Mouse (Mus musculus) monocyte, adult 5-6 weeks (primary cell): ENCODE data around the gene Ctnnb1. TPM values are rescaled to one million over a fixed set of nuclear protein-coding genes. Genes with fewer than 3 reads are reported as not detected.

Experiments
- ATAC-seq: fragments of 153-309, 156-312 bp; replicated peaks from 2 replicates; pipeline ENCODE4 v1.8.0; 2017; ENCODE audit warnings: mild to moderate bottlenecking; ENCODE audit not compliant: low TSS enrichment, insufficient number of reproducible peaks, severe bottlenecking, poor library complexity, low FRiP score
- total RNA-seq: library from RNA; stranded (forward); fragments of 200-1000, 200-491, 200-594 nt; gene quantifications from 3 replicates; pipeline ENCODE4 v1.2.3, GENCODE M21; 2017

The Ctnnb1 gene
- total RNA-seq, 1 experiment from 2014 or later = 477 TPM

DNA sequence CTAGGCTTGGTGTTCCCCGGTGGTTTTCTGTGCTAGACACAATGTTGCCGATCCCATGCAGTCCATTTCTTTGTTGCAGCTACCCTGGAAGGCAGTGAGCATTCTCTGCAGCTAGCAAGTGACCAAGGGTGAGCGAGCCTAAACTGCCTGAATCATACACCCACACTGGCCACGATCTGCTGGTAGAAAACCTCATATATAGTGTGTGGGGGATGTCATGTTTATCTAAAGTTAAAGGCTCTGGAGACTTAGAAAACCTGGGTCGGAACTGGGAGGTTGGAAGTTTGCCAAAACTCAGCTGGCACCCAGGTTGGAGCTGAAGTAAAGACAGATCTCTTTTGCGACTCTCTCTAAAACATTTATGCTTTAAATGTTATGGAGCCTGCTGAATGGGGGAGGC is 10.4 kb upstream of the Ctnnb1 start:
- no peak for ATAC-seq

DNA sequence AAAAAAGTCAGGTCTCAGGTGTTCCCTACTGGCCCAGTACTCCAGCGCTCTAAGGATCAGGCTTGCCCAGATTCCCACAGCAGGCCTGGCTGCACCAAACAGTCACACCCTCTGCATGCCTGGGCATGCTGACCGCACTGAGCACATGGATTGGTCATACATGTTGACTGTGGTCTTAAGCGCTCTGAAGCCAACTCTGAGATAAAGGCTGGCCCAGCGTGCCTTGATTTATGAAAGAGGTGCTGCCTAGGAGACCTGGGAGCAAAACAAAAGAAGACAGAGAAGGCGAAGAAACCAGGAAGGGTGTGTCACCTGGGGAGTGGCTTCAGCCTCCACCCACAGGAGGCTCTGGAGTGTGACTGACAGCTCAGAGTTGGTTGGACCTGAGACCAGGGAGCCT is 9.9 kb upstream of the Ctnnb1 start:
- no peak for ATAC-seq

DNA sequence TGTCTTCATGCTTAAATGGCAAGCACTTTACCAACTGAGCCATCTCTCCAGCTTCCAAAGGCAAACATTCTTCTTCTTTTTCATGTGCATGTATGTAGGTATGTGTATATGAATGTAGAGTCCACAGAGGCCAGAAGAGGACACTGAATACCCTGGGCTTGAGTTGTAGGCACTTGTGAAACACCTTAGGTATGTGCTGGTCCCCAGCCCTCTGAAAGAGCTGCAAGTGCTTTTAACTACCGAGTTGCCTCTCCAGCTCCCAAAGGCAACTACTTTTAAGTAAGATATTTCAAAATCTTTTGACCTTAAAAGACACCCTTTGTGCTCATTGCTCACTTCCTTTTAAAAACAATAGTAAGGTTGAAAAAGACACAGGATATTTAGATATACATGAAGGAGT is 2.9 kb upstream of the Ctnnb1 start:
- no peak for ATAC-seq

DNA sequence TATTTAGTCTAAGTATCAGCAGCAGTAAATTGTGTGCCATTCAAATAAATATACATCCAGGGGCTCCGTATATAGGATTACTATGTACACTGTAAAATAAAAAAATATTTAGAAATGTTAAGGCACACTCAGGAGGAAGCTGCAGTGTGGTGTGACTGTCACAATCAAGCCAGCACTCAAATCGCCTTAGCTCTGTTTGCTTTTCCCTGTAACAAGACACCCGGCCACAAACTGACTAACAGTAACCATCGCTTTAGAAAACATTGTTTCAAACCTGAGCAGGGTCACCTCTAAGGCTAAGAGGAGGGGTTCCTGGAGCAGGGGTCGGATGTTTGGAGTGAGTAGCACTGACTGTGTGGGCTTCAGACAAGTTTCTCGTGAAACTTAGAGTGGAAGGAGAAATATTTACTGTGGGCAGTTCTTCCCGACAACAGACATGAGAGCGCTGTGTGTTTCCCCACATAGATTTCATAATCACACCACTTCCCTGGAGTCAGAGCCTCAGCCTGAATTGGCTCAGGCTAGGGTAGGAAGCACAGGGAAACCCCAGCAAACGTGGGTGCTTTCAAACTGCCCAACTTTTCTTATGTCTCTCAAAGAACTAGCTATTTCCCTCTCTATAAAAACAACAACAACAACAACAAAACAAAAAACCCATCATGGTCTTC is 1.9 kb upstream of the Ctnnb1 start:
- ATAC-seq = no peak

DNA sequence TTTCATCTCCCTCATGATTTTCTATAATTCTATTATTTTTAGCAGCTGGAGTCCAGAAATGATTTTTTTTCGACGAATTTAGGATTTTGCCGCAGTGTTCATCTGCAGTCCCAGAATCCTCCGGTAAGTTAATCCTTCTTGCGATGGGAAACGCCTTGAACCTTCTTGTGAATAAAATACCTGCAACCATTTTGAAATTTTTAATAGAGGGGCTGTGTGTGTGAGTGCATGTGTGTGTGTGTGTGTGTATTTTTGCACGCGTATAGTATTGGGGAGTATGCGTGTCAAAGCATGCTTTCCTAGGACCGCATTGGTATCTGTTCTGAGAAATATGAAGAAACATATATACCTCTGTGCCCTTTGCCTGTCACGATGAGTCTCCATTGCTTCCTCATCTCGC is 1.0 kb downstream of the Ctnnb1 start:
- no peak for ATAC-seq

DNA sequence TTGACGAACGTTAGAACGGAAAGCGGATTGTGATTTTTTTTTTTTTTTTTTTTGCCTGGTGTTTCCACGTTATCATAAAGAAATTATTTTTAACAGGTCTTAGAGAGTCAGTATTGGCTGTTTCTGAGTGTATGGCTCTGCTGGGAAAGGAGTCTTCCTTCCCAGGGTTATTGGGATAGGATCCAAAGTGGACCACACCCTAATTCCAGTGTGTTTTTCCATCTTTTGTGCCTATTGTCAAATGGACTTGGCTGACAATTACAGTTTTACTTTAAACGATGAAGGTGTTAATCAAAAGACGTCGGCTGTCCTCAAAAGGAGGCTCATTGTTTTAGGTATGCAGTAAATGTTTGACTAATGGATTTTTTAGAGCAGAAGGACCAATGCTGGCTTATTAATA is 1.8 kb downstream of the Ctnnb1 start:
- ATAC-seq = no peak

DNA sequence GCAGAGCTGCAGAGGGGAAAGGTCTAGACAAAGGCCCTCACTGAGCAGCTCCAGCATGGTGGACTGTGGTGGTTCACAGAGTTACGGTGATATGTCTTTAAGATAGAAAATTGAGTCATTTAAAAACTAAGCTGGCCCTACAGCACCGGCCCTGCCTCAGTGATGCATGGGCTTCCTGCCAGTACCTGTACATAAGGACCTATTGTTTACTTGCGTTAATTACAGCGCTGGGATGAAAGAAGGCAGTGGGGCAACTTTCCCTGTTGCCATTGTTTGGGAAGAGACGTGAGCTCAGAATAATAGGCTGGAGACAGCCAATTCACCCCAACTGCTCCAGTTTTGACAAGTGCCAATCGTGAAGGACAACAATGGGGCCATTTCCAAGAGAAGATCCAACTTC is 3.4 kb downstream of the Ctnnb1 start:
- ATAC-seq = no peak

DNA sequence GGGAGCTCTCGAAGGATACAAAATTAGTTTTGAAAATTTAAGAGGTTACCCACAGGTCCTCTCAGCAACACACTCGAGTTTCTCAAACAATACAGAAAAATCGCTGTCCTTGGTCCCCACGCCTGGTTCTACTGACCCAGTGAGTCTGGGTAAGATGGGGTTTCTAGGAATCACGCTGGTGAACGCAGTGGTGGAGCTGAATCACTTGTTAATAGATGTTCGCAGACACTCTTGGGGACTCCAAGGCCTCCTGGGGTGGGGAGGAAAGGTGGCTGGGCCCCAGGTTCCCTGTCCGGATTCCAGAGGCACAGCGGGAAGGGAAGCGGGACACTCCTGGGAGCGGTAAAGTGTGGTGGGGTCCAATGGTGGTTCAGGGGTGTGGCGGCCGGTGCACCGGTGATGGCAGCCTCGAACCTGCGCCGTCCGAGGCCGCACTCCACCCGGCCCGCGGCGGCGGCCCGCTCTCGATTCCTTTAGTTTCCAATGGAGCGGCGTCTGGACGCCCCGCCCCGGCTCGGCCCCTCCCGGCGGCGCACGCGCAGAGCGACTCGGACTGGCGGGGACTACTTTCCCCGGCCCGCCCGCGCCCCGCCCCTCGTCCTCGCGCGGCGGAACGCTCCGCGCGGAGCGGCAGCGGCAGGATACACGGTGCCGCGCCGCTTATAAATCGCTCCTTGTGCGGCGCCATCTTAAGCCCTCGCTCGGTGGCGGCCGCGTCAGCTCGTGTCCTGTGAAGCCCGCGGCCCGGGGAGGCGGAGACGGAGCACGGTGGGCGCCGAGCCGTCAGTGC is 4.0 kb downstream of the Ctnnb1 start:
- ATAC-seq = peak; percentile 74

DNA sequence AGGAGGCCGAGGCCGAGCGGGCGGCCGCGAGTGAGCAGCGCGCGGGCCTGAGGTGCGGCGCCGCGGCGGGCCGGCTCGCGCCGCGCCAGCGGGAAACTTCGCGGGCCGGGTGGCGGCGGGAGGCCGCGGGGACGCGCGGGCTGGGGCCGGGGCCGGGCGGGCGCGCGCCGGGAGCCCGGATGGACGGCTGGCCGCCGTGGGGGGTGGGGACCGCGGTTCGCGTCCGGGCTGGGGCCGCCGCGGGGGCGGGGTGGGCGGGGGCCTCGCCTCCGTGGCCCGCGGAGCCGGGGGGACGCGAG is 4.5 kb downstream of the Ctnnb1 start:
- no peak for ATAC-seq

DNA sequence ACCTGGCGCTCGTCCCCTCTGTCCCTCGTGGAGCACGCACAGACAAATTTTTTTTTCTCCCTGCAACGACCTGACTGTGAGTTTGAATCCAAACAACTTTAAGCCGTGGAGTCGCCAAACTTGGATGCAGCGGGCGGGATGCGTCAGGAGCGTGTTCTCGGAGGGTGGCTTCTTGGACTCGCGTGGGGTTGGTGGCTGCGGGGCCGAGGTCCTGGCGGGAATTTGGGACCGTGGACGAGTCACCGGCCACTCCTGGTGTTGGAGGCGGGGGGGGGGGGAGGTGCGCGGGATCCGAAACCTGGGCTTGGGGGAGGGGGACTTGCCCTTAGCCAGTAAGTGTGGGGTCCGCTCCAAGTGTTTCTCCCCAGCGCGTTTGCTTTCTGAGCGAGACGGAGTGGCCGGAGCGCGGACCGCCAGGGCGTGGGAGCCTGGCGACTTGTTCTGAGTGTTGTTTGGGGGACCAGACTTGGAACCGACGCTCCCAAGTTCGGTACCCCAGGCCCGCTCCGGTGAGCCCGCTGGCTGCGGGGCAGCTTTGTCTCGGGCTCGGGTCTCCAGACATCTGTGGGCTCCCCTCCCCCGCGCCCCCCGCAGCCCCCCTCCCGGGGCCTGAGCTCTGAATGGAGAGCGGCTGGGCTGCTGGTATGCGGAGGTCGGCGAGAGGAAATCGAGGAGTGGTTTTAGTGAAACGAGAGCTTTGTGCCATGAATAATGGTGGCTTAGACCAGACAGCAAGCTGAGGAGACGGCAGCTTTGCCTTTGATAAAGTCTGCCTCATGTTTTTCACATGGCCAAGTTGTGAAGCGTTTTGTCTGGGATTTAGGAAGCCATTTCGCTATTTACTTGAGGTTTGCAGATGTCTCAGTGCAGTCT is 5.1 kb downstream of the Ctnnb1 start:
- ATAC-seq = no peak

DNA sequence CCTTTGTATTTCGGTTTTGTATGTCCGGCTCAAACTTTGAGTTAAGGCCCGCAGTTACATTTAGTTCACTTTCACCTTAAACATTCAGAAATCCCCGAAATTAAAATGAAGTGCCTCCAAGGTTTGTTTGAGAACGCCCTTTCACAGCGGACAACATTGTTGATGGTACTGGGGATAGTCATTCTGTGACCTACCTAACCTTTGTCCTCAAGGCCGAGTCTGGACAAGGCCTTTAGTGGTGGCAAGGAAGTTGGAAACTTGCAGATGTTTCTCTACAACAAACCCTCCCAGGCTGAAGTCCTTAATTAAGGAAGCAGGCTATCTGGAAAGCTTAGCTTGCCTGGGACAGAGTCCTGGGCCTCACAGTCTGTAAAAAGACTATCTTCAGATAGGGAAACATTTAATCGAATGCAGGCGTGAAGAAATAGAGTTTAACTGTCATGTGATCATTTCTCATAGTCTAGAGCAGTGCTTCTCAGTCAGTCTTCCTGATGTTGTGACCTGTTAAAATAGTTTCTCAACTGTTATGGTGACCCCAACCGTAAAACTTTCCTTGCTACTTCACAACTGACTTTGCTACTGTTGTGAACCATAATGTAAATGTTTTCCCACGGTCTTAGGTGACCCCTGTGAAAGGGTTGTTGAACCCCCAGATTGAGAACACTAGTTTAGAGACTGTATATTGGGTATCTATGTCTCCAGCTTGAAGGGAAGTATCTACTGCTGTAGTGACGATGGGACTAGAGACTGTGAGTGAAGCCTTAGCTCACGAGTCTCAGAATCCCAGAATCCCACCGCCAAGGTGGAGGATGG is 6.0 kb downstream of the Ctnnb1 start:
- ATAC-seq = no peak

DNA sequence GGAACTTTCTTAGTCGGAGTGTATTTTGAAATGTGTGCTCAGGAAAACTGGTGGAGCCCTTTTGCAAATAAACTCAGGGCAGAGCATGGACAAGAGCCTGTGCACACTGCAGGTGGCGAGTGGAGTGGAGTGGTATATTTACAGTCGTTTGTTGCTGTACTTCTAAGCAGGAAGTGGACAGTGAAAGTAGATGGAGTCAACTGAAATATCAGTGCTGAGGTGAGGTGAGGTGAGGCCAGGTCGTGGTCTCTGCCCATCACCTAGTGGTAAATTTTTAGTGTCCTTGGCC is 6.6 kb downstream of the Ctnnb1 start:
- no peak for ATAC-seq

DNA sequence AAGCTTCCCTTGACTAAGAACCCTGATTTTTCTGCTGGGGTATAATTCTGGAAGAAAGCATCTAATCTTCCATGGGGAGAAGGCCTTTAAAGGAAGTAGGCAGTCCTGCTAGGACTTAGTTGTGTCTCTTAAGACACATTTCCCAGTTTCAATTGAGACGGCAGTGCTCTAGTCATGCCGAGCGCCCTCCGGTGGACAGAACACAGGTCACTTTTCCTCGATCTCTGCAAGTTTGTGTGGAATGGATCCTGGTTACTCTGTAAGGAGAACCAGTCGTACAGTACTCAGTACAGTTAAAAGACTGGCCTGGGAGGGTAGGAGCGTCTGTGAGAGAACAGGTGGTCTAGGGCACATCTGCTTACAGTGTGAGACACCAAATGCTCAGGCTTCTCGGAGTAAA is 7.3 kb downstream of the Ctnnb1 start:
- no peak for ATAC-seq

DNA sequence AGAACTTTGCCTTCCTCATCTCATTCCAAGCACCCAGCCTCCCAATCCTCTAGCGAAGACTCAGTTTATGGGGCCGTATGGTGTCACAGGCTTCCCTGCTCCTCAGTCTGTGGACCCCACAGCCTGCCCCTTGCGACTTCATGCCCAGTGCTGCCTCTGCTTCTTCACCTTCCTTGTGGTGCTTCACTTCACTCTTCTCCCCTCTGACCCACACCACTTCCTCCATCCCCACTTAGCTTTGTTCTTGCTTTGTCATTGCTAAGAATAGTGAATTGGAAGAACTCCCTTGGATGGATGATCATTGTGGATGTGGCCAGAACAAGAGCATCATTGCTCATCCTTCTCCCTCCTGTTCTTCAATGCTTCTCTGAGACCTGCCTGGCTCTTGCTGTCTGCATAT is 11.8 kb downstream of the Ctnnb1 start:
- ATAC-seq = no peak

DNA sequence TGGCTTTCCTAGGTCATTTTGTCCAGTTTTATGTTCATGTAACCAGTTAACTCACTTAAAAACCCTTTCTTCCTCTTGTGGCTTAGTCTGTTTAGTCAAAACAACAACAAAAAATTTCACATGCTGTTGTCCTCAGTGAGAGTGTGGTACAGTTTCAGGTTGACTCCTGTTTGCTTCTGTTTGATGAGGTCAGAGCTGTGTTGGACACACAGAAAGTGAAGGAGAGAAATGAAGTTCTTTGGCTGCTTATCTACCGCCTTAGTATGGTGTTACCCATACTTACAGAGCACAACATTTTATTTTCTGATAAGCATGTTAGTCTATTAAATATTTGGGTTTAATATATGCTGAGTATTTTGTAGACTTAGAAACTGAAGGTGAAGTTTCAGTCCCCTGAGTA is 14.7 kb downstream of the Ctnnb1 start:
- no peak for ATAC-seq

DNA sequence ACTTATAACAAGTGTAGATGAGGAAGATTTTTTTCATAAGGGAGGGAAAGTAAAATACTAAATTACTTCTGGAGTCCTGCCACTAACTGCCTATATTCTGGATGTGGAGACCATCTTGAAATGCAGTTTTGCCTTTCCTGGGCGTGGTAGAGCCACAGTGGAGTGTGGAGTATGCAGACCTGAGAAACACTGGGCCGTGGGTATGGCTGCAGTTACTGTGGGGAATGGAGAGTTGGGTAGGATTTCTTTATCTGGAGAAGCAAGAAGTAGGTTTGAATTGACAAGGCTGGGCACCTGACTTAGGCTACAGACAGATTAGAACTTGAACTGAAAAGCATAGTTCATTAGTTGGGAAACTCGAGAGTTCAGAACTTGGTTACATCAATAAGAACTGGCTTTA is 15.2 kb downstream of the Ctnnb1 start:
- ATAC-seq = no peak

DNA sequence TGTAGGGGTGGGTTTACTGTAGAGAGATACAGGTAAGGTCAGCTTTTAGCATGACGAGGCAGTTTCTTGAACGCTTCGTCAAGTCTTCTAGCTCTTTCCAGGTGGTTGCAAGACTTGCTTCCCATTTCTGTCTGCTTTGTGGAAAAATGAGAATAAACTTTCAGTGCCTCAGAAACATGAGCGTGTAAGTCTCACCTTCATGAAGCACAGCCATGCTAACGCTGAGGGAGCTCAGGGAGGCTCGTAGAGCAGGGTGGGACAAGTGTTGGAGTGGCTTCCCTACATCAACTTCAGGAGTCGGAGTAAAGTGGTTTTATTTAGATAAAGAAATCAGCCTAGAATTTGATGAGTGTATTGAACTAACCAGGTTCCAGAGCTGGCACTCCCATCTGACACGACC is 17.1 kb downstream of the Ctnnb1 start:
- no peak for ATAC-seq

DNA sequence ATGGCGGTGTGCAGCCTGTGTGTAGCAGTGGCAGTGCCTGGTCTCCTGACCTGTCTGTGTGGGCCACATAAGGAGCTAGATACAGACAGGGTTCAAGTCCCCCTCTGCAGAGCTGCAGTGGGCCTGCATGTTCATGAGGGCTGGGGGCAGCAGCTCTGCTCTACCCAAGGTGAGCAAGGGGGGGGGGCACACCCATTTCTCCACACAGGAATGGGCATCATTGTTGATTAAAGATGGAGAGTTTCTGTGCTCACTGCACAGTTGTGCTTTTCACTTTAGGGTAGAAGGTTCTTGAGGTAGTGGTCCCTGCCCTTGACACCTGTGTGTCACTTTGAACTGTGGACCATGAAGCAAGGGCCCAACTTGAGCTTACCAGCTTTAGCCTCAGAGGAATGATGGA is 19.8 kb downstream of the Ctnnb1 start:
- no peak for ATAC-seq

DNA sequence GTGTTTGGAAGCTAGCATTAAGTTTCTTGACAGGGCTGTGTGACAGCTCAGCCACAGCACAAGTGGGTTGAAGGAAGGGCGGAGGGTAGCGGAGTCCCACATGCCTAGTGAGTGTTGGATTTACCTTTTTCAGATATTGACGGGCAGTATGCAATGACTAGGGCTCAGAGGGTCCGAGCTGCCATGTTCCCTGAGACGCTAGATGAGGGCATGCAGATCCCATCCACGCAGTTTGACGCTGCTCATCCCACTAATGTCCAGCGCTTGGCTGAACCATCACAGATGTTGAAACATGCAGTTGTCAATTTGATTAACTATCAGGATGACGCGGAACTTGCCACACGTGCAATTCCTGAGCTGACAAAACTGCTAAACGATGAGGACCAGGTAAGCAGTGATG is 21.7 kb downstream of the Ctnnb1 start:
- ATAC-seq = no peak
